Mouse (Mus musculus): ENCODE measurements at regions not wholly inside any gene's neighbourhood (a gene's known extent, or its start where the extent isn't known, plus 50 kb on each side); places are given as distances from the start of the nearest gene placed in this dataset.

DNA sequence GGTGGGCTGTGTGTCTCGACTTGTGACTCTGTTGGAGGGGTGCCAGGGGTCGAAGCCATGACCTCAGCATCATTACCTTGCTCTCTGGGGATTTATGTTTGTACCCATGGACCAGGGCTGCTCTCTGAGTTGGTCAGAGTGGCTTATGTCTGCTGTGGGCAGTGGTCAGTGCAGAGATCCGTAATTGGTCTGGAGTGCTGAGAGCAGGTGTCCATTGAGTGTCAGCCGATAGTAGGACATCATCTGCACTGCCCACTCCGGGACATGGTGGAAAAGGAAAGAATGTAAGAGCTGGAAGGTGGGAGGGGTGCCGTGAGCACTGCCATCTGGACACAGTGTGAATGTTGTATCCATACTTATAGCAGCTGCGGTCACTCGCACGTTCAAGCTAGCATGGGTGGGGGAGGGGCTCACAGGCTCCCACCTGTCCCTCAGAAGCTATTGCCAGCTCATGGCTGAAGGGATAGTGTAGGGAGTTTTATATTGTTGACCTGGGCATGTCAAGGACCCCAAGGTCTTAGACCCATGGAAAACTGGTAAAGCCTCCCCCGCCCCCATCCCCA, 94.4 kb upstream of the 1700021F07Rik start:
- 72% methylated on average over 10 of the region's 10 CpGs for WGBS
- Histone ChIP-seq H3K9me3 (ENCODE audit: control insufficient read depth, low read length) (no peaks in the 10 kb centered on the region), H3K4me3 (ENCODE audit: low read depth, low read length) (no peak overlapping the region), H3K36me3 (ENCODE audit: control insufficient read depth, insufficient read depth, low read length) (no peaks in the 10 kb centered on the region), H3K4me2 (ENCODE audit: low read depth, severe bottlenecking) (no peak overlapping the region), H3K27me3 (ENCODE audit: control insufficient read depth, insufficient read depth, low read length) (no peaks in the 10 kb centered on the region), H3K9ac (ENCODE audit: low read length) (no peak overlapping the region), H3K4me1 (ENCODE audit: control insufficient read depth, insufficient read depth, low read length) (peaks cover 2% of the 10 kb centered on the region; the same call in 1 of the 2 replicates), H3K27ac (replicated peaks; ENCODE audit: low read depth, low read length) (no peak overlapping the region)
- no peak for ATAC-seq (ENCODE audit: insufficient number of reproducible peaks, low FRiP score, low TSS enrichment, low read depth)
- no peak for DNase-seq (ENCODE audit: low spot score)

GRCm38 (mm10) chr2:173431841-173432240, 90.5 kb upstream of the 1700021F07Rik start:
- Histone ChIP-seq H3K4me3 (ENCODE audit: low read depth, low read length) (no peak overlapping the region), H3K27me3 (ENCODE audit: control insufficient read depth, insufficient read depth, low read length) (no peaks in the 10 kb centered on the region), H3K27ac (replicated peaks; ENCODE audit: low read depth, low read length) (no peak overlapping the region), H3K36me3 (ENCODE audit: control insufficient read depth, insufficient read depth, low read length) (no peaks in the 10 kb centered on the region), H3K9ac (ENCODE audit: low read length) (no peak overlapping the region), H3K4me1 (ENCODE audit: control insufficient read depth, insufficient read depth, low read length) (peaks cover 2% of the 10 kb centered on the region; the same call in 1 of the 2 replicates), H3K9me3 (ENCODE audit: control insufficient read depth, low read length) (no peaks in the 10 kb centered on the region), H3K4me2 (ENCODE audit: low read depth, severe bottlenecking) (no peak overlapping the region)
- DNase-seq (ENCODE audit: low spot score) (no peak), ATAC-seq (ENCODE audit: insufficient number of reproducible peaks, low FRiP score, low TSS enrichment, low read depth) (no peak)
- 55% methylated on average over 5 of the region's 5 CpGs for WGBS

- Histone ChIP-seq H3K27me3 (ENCODE audit: control insufficient read depth, insufficient read depth, low read length) (no peaks in the 10 kb centered on the region), H3K9ac (ENCODE audit: low read length) (no peak overlapping the region), H3K9me3 (ENCODE audit: control insufficient read depth, low read length) (no peaks in the 10 kb centered on the region), H3K27ac (replicated peaks; ENCODE audit: low read depth, low read length) (no peak overlapping the region), H3K4me2 (ENCODE audit: low read depth, severe bottlenecking) (no peak overlapping the region), H3K4me3 (ENCODE audit: low read depth, low read length) (no peak overlapping the region), H3K4me1 (ENCODE audit: control insufficient read depth, insufficient read depth, low read length) (peaks cover 2% of the 10 kb centered on the region; the same call in 1 of the 2 replicates), H3K36me3 (ENCODE audit: control insufficient read depth, insufficient read depth, low read length) (no peaks in the 10 kb centered on the region)
- 31% methylated on average over 3 of the region's 3 CpGs for WGBS
- ATAC-seq (ENCODE audit: insufficient number of reproducible peaks, low FRiP score, low TSS enrichment, low read depth) (no peak), DNase-seq (ENCODE audit: low spot score) (no peak)
Measured at GRCm38 (mm10) chr2:173432258-173432657, 90.1 kb upstream of the 1700021F07Rik start.

GRCm38 (mm10) chr2:173432886-173433624, 89.3 kb upstream of the 1700021F07Rik start:
- H3K9ac ChIP-seq (ENCODE audit: low read length), result no peak overlapping the region
- WGBS, result 84% methylated on average over 9 of the region's 9 CpGs
- no peak for ATAC-seq (ENCODE audit: insufficient number of reproducible peaks, low FRiP score, low TSS enrichment, low read depth)
- DNase-seq (ENCODE audit: low spot score), result no peak
- H3K4me3 ChIP-seq (ENCODE audit: low read depth, low read length), result no peak overlapping the region
- no peaks in the 10 kb centered on the region for H3K36me3 ChIP-seq (ENCODE audit: control insufficient read depth, insufficient read depth, low read length)
- no peak overlapping the region for H3K27ac ChIP-seq (replicated peaks; ENCODE audit: low read depth, low read length)
- H3K27me3 ChIP-seq (ENCODE audit: control insufficient read depth, insufficient read depth, low read length), result no peaks in the 10 kb centered on the region
- H3K4me2 ChIP-seq (ENCODE audit: low read depth, severe bottlenecking), result no peak overlapping the region
- H3K9me3 ChIP-seq (ENCODE audit: control insufficient read depth, low read length), result no peaks in the 10 kb centered on the region
- H3K4me1 ChIP-seq (ENCODE audit: control insufficient read depth, insufficient read depth, low read length), result peaks cover 2% of the 10 kb centered on the region; the same call in 1 of the 2 replicates

- no peak overlapping the region for H3K27ac ChIP-seq (replicated peaks; ENCODE audit: low read depth, low read length)
- H3K36me3 ChIP-seq (ENCODE audit: control insufficient read depth, insufficient read depth, low read length), result no peaks in the 10 kb centered on the region
- no peak overlapping the region for H3K4me3 ChIP-seq (ENCODE audit: low read depth, low read length)
- H3K4me1 ChIP-seq (ENCODE audit: control insufficient read depth, insufficient read depth, low read length), result peaks cover 2% of the 10 kb centered on the region; the same call in 1 of the 2 replicates
- H3K27me3 ChIP-seq (ENCODE audit: control insufficient read depth, insufficient read depth, low read length), result no peaks in the 10 kb centered on the region
- ATAC-seq (ENCODE audit: insufficient number of reproducible peaks, low FRiP score, low TSS enrichment, low read depth) (no peak), DNase-seq (ENCODE audit: low spot score) (no peak)
- no peak overlapping the region for H3K4me2 ChIP-seq (ENCODE audit: low read depth, severe bottlenecking)
- 82% methylated on average over 3 of the region's 3 CpGs for WGBS
- no peaks in the 10 kb centered on the region for H3K9me3 ChIP-seq (ENCODE audit: control insufficient read depth, low read length)
- H3K9ac ChIP-seq (ENCODE audit: low read length), result no peak overlapping the region
Measured at GRCm38 (mm10) chr2:173436580-173436979, 85.8 kb upstream of the 1700021F07Rik start.

- Histone ChIP-seq H3K4me1 (ENCODE audit: control insufficient read depth, insufficient read depth, low read length) (no peaks in the 10 kb centered on the region), H3K4me2 (ENCODE audit: low read depth, severe bottlenecking) (no peak overlapping the region), H3K36me3 (ENCODE audit: control insufficient read depth, insufficient read depth, low read length) (no peaks in the 10 kb centered on the region), H3K9ac (ENCODE audit: low read length) (no peak overlapping the region), H3K9me3 (ENCODE audit: control insufficient read depth, low read length) (no peaks in the 10 kb centered on the region), H3K4me3 (ENCODE audit: low read depth, low read length) (no peak overlapping the region), H3K27me3 (ENCODE audit: control insufficient read depth, insufficient read depth, low read length) (no peaks in the 10 kb centered on the region), H3K27ac (replicated peaks; ENCODE audit: low read depth, low read length) (no peak overlapping the region)
- DNase-seq (ENCODE audit: low spot score) (no peak), ATAC-seq (ENCODE audit: insufficient number of reproducible peaks, low FRiP score, low TSS enrichment, low read depth) (no peak)
- 69% methylated on average over 9 of the region's 9 CpGs for WGBS
Measured at GRCm38 (mm10) chr2:173439031-173439430, 83.4 kb upstream of the 1700021F07Rik start.

DNA sequence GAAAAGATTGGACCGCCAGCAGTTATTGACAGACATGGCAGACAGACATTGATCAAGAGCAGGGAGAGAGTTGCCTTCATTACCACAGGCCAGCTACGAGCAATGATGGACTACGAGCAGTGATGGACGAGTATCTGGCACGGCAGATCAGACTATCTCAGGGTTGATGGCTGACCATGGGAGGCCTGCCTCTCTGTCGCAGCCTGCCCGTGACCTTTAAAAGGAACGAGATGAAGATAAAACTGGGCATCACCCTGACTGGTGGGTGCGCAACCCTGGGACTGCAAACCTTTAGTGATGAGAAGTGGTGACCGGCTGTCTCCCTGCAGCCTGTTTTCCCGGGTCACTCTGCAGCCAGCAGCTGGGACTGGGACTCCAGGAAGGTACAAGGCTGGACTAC, 80.3 kb upstream of the 1700021F07Rik start:
- Histone ChIP-seq H3K4me2 (ENCODE audit: low read depth, severe bottlenecking) (no peak overlapping the region), H3K27me3 (ENCODE audit: control insufficient read depth, insufficient read depth, low read length) (no peaks in the 10 kb centered on the region), H3K9me3 (ENCODE audit: control insufficient read depth, low read length) (no peaks in the 10 kb centered on the region), H3K27ac (replicated peaks; ENCODE audit: low read depth, low read length) (no peak overlapping the region), H3K9ac (ENCODE audit: low read length) (no peak overlapping the region), H3K36me3 (ENCODE audit: control insufficient read depth, insufficient read depth, low read length) (no peaks in the 10 kb centered on the region), H3K4me3 (ENCODE audit: low read depth, low read length) (no peak overlapping the region), H3K4me1 (ENCODE audit: control insufficient read depth, insufficient read depth, low read length) (no peaks in the 10 kb centered on the region)
- ATAC-seq (ENCODE audit: insufficient number of reproducible peaks, low FRiP score, low TSS enrichment, low read depth) (no peak), DNase-seq (ENCODE audit: low spot score) (no peak)
- WGBS, result 78% methylated on average over 11 of the region's 11 CpGs

GRCm38 (mm10) chr2:173443262-173443661, 79.1 kb upstream of the 1700021F07Rik start:
- no peak overlapping the region for H3K27ac ChIP-seq (replicated peaks; ENCODE audit: low read depth, low read length)
- ATAC-seq (ENCODE audit: insufficient number of reproducible peaks, low FRiP score, low TSS enrichment, low read depth), result no peak
- H3K4me1 ChIP-seq (ENCODE audit: control insufficient read depth, insufficient read depth, low read length), result no peaks in the 10 kb centered on the region
- H3K4me2 ChIP-seq (ENCODE audit: low read depth, severe bottlenecking), result no peak overlapping the region
- DNase-seq (ENCODE audit: low spot score), result no peak
- no peaks in the 10 kb centered on the region for H3K36me3 ChIP-seq (ENCODE audit: control insufficient read depth, insufficient read depth, low read length)
- no peaks in the 10 kb centered on the region for H3K27me3 ChIP-seq (ENCODE audit: control insufficient read depth, insufficient read depth, low read length)
- H3K4me3 ChIP-seq (ENCODE audit: low read depth, low read length), result no peak overlapping the region
- H3K9me3 ChIP-seq (ENCODE audit: control insufficient read depth, low read length), result no peaks in the 10 kb centered on the region
- H3K9ac ChIP-seq (ENCODE audit: low read length), result no peak overlapping the region
- 49% methylated on average over 10 of the region's 10 CpGs for WGBS

Data from limb, embryonic 11.5 days (tissue).